ENCODE assay signal across 10 mouse cellular contexts in genomic region chr9:74866596-74867313, GRCm38 (mm10). TPM values are rescaled to one million over a fixed set of nuclear protein-coding genes. Genes with fewer than 3 reads are reported as not detected.
DNase-seq lines count a peak whose midpoint lies in the region; ATAC-seq lines count a peak whose summit lies in the region.
"Had no signal": no experiment of that assay in that cellular context is flagged by ENCODE, and none has a peak within 500 bp of the region (broad histone marks: within the 10 kb centered on the region; RNA-seq: fewer than 3 reads in every experiment).

No protein-coding gene starts in this region.

- peak overlapping the region; percentile 26 for H3K4me3 ChIP-seq in forebrain, embryonic 10.5 days
- no peak overlapping the region for H3K4me3 ChIP-seq in forebrain, embryonic 16.5 days (replicated peaks; ENCODE audit: low read length)
- H3K4me3 ChIP-seq in hindbrain, embryonic 16.5 days (ENCODE audit: low read length) = peak overlapping the region; percentile 7; the same call in 1 of the 2 replicates
- no peak overlapping the region for H3K4me3 ChIP-seq in limb, embryonic 11.5 days (ENCODE audit: low read depth, low read length)
- H3K4me3 ChIP-seq in neural tube, embryonic 11.5 days (ENCODE audit: low read depth, low read length) = peak overlapping the region; percentile 17

- WGBS in forebrain, embryonic 10.5 days = 5% methylated on average over 27 of the region's 27 CpGs
- 5% methylated on average over 27 of the region's 27 CpGs for WGBS in forebrain, embryonic 16.5 days
- 6% methylated on average over 27 of the region's 27 CpGs for WGBS in hindbrain, embryonic 16.5 days
- 11% methylated on average over 27 of the region's 27 CpGs for WGBS in limb, embryonic 11.5 days
- 6% methylated on average over 27 of the region's 27 CpGs for WGBS in neural tube, embryonic 11.5 days

- peak; percentile 33 for DNase-seq in forebrain, embryonic 10.5 days (ENCODE audit: extremely low spot score, low spot score)
- peak; percentile 25 for DNase-seq in limb, embryonic 11.5 days (ENCODE audit: low spot score)
- DNase-seq in neural tube, embryonic 11.5 days (ENCODE audit: low spot score) = peak; percentile 54
- DNase-seq in gastrocnemius, postnatal 36 days = no peak
- no peak for DNase-seq in frontal cortex, postnatal 14 days (ENCODE audit: low spot score in 2 of 2)
- DNase-seq: right cerebral cortex, postnatal 14 days had no signal

- H3K4me2 ChIP-seq in forebrain, embryonic 16.5 days (ENCODE audit: low read length) = no peak overlapping the region
- H3K4me2 ChIP-seq in hindbrain, embryonic 16.5 days (ENCODE audit: low read length) = peak overlapping the region; percentile 18; the same call in 1 of the 2 replicates
- H3K4me2 ChIP-seq in limb, embryonic 11.5 days (ENCODE audit: low read depth, severe bottlenecking) = no peak overlapping the region
- H3K4me2 ChIP-seq in neural tube, embryonic 11.5 days (ENCODE audit: low read depth) = peak overlapping the region; percentile 19

- ATAC-seq in forebrain, embryonic 16.5 days = no peak
- ATAC-seq in hindbrain, embryonic 16.5 days = no peak
- ATAC-seq in limb, embryonic 11.5 days (ENCODE audit: insufficient number of reproducible peaks, low FRiP score, low TSS enrichment, low read depth) = no peak
- ATAC-seq in neural tube, embryonic 11.5 days (ENCODE audit: insufficient read depth, low FRiP score, low TSS enrichment) = 0 out of 2 replicates have a peak, but pooled peaks have one; percentile 28
- no peak for ATAC-seq in frontal cortex, adult (ENCODE audit: low TSS enrichment)

- H3K27me3 ChIP-seq in forebrain, embryonic 10.5 days (ENCODE audit: poor library complexity, severe bottlenecking) = peaks cover 97% of the 10 kb centered on the region
- peaks cover 71% of the 10 kb centered on the region for H3K27me3 ChIP-seq in forebrain, embryonic 16.5 days (replicated peaks; ENCODE audit: control insufficient read depth, insufficient read depth, low read length)
- peaks cover 39% of the 10 kb centered on the region for H3K27me3 ChIP-seq in hindbrain, embryonic 16.5 days (replicated peaks; ENCODE audit: control insufficient read depth, insufficient read depth, low read length)
- H3K27me3 ChIP-seq in limb, embryonic 11.5 days (ENCODE audit: control insufficient read depth, insufficient read depth, low read length) = peaks cover 67% of the 10 kb centered on the region
- peaks cover 70% of the 10 kb centered on the region for H3K27me3 ChIP-seq in neural tube, embryonic 11.5 days (ENCODE audit: control insufficient read depth, insufficient read depth, low read length)

- intact Hi-C loops in gastrocnemius, postnatal 36 days (cut with DNase I) = loop anchor here (10.0 kb wide), 1 partner anchor 332 kb away; no protein-coding TSS in a partner anchor

- H3K9me3 ChIP-seq in forebrain, embryonic 10.5 days = no peaks in the 10 kb centered on the region
- no peaks in the 10 kb centered on the region for H3K9me3 ChIP-seq in forebrain, embryonic 16.5 days (ENCODE audit: control insufficient read depth, low read length)
- no peaks in the 10 kb centered on the region for H3K9me3 ChIP-seq in hindbrain, embryonic 16.5 days (ENCODE audit: control insufficient read depth, low read length)
- H3K9me3 ChIP-seq in limb, embryonic 11.5 days (ENCODE audit: control insufficient read depth, low read length) = no peaks in the 10 kb centered on the region
- H3K9me3 ChIP-seq in neural tube, embryonic 11.5 days (ENCODE audit: control insufficient read depth, low read length) = no peaks in the 10 kb centered on the region

- no peaks in the 10 kb centered on the region for H3K36me3 ChIP-seq in forebrain, embryonic 10.5 days (replicated peaks)
- no peaks in the 10 kb centered on the region for H3K36me3 ChIP-seq in forebrain, embryonic 16.5 days (ENCODE audit: control insufficient read depth, insufficient read depth)
- H3K36me3 ChIP-seq in hindbrain, embryonic 16.5 days (ENCODE audit: control insufficient read depth, insufficient read depth, low read length) = no peaks in the 10 kb centered on the region
- no peaks in the 10 kb centered on the region for H3K36me3 ChIP-seq in limb, embryonic 11.5 days (ENCODE audit: control insufficient read depth, insufficient read depth, low read length)
- no peaks in the 10 kb centered on the region for H3K36me3 ChIP-seq in neural tube, embryonic 11.5 days (ENCODE audit: control insufficient read depth, insufficient read depth, low read length)

- peak overlapping the region; percentile 35; the same call in 1 of the 2 replicates for H3K27ac ChIP-seq in forebrain, embryonic 10.5 days
- no peak overlapping the region for H3K27ac ChIP-seq in forebrain, embryonic 16.5 days (ENCODE audit: low read length)
- H3K27ac ChIP-seq in hindbrain, embryonic 16.5 days (ENCODE audit: low read depth, low read length) = no peak overlapping the region
- no peak overlapping the region for H3K27ac ChIP-seq in limb, embryonic 11.5 days (replicated peaks; ENCODE audit: low read depth, low read length)
- H3K27ac ChIP-seq in neural tube, embryonic 11.5 days (ENCODE audit: low read depth, low read length) = peak overlapping the region; percentile 67

- H3K9ac ChIP-seq in forebrain, embryonic 16.5 days (replicated peaks; ENCODE audit: low read depth, low read length) = no peak overlapping the region
- no peak overlapping the region for H3K9ac ChIP-seq in hindbrain, embryonic 16.5 days (ENCODE audit: low read depth, low read length)
- H3K9ac ChIP-seq in limb, embryonic 11.5 days (ENCODE audit: low read length) = no peak overlapping the region
- peak overlapping the region; percentile 47 for H3K9ac ChIP-seq in neural tube, embryonic 11.5 days (ENCODE audit: low read length)

- H3K4me1 ChIP-seq in forebrain, embryonic 10.5 days = peaks cover 61% of the 10 kb centered on the region
- H3K4me1 ChIP-seq in forebrain, embryonic 16.5 days (replicated peaks; ENCODE audit: control insufficient read depth, insufficient read depth, low read length) = peaks cover 34% of the 10 kb centered on the region
- peaks cover 24% of the 10 kb centered on the region for H3K4me1 ChIP-seq in hindbrain, embryonic 16.5 days (ENCODE audit: control insufficient read depth, insufficient read depth, low read depth, low read length)
- H3K4me1 ChIP-seq in limb, embryonic 11.5 days (ENCODE audit: control insufficient read depth, insufficient read depth, low read length) = 0 out of 2 replicates have a peak, but pooled peaks cover 4% of the 10 kb centered on the region
- 0 out of 2 replicates have a peak, but pooled peaks cover 2% of the 10 kb centered on the region for H3K4me1 ChIP-seq in neural tube, embryonic 11.5 days (ENCODE audit: control insufficient read depth, insufficient read depth, low read length)

RNA-seq across cellular contexts. Expression of gene Onecut1, which starts 5.0 kb away (rescaled TPM):
- 0.92 and 1.2 TPM in 2 replicates for polyA plus RNA-seq in forebrain, embryonic 10.5 days (2016; fragmentation: Nextera tagmentation; extraction: Ambion mirVana)
- 0.51 and 0.80 TPM in 2 replicates for polyA plus RNA-seq in forebrain, embryonic 16.5 days (2015; fragmentation: Nextera tagmentation; extraction: Ambion mirVana)
- 3.4 and 4.6 TPM in 2 replicates for polyA plus RNA-seq in hindbrain, embryonic 16.5 days (2015; fragmentation: Nextera tagmentation; extraction: Ambion mirVana)
- 0.09 TPM in 1 of 2 replicates, not detected in the other for polyA plus RNA-seq in limb, embryonic 11.5 days (2014; fragmentation: Nextera tagmentation; extraction: Ambion mirVana)
- 8.6 and 10.1 TPM in 2 replicates for polyA plus RNA-seq in neural tube, embryonic 11.5 days (2014; fragmentation: Nextera tagmentation; extraction: Ambion mirVana)
- not detected for total RNA-seq in gastrocnemius, postnatal 36 days (2021)
- total RNA-seq: heart, postnatal 25 days had no signal

Comparison
In these comparisons a context has a peak if more than half of its experiments do, and no peak if none do; other contexts are left out.
1. H3K27ac ChIP-seq: peak in forebrain, embryonic 10.5 days (single experiment) and neural tube, embryonic 11.5 days (single experiment); none in forebrain, embryonic 16.5 days (single experiment), hindbrain, embryonic 16.5 days (single experiment) and limb, embryonic 11.5 days (single experiment).
2. H3K4me3 ChIP-seq: peak in forebrain, embryonic 10.5 days (single experiment), hindbrain, embryonic 16.5 days (single experiment) and neural tube, embryonic 11.5 days (single experiment); none in forebrain, embryonic 16.5 days (single experiment) and limb, embryonic 11.5 days (single experiment).
3. DNase-seq: peak in forebrain, embryonic 10.5 days (single experiment), limb, embryonic 11.5 days (single experiment) and neural tube, embryonic 11.5 days (single experiment); none in gastrocnemius, postnatal 36 days (0 of 2) and frontal cortex, postnatal 14 days (0 of 2).
4. H3K4me2 ChIP-seq: peak in hindbrain, embryonic 16.5 days (single experiment) and neural tube, embryonic 11.5 days (single experiment); none in forebrain, embryonic 16.5 days (single experiment) and limb, embryonic 11.5 days (single experiment).